Mouse (Mus musculus): ENCODE results near the gene Emb. TPM values are rescaled to one million over a fixed set of nuclear protein-coding genes. Genes with fewer than 3 reads are reported as not detected.
"Not testable (repeated sequence)": the region's sequence is repeated elsewhere in the genome, so short reads cannot be mapped to it uniquely, and the experiment has no call there.

Gene Emb
- 12.2 and 12.9 TPM in 2 replicates for polyA plus RNA-seq (2012; rRNA removed)

GRCm38 (mm10) chr13:117208236-117208635 is at the start of gene Emb:
Emb (plus strand) TSS chr13:117208536.
- no peak for DNase-seq (ENCODE audit: extremely low spot score in 1 of 2, low spot score in 1 of 2)

GRCm38 (mm10) chr13:117163906-117164305 is 44.4 kb upstream of the Emb start:
- DNase-seq (ENCODE audit: extremely low spot score in 1 of 2, low spot score in 1 of 2) = no peak

GRCm38 (mm10) chr13:117165071-117165470 is 43.3 kb upstream of the Emb start:
- peak in 1 of 2 experiments; percentile 3 for DNase-seq (ENCODE audit: extremely low spot score in 1 of 2, low spot score in 1 of 2)

GRCm38 (mm10) chr13:117180912-117181311 is 27.4 kb upstream of the Emb start:
- DNase-seq (ENCODE audit: extremely low spot score in 1 of 2, low spot score in 1 of 2) = not testable (repeated sequence)

- DNase-seq (ENCODE audit: extremely low spot score in 1 of 2, low spot score in 1 of 2) = no peak
These were observed 25.0 kb upstream of the Emb start for GRCm38 (mm10) chr13:117183288-117183687.

GRCm38 (mm10) chr13:117185329-117185728 is 23.0 kb upstream of the Emb start:
- DNase-seq (ENCODE audit: extremely low spot score in 1 of 2, low spot score in 1 of 2) = no peak

- DNase-seq (ENCODE audit: extremely low spot score in 1 of 2, low spot score in 1 of 2) = no peak
These were observed 16.2 kb upstream of the Emb start for GRCm38 (mm10) chr13:117192161-117192560.

GRCm38 (mm10) chr13:117193422-117193983 is 14.8 kb upstream of the Emb start:
- no peak for DNase-seq (ENCODE audit: extremely low spot score in 1 of 2, low spot score in 1 of 2)

GRCm38 (mm10) chr13:117195569-117196495 is 12.5 kb upstream of the Emb start:
- no peak for DNase-seq (ENCODE audit: extremely low spot score in 1 of 2, low spot score in 1 of 2)

GRCm38 (mm10) chr13:117197666-117198065 is 10.7 kb upstream of the Emb start:
- no peak for DNase-seq (ENCODE audit: extremely low spot score in 1 of 2, low spot score in 1 of 2)

- DNase-seq (ENCODE audit: extremely low spot score in 1 of 2, low spot score in 1 of 2) = peak in 1 of 2 experiments; percentile 85
These were observed 9.8 kb upstream of the Emb start for GRCm38 (mm10) chr13:117198402-117199083.

GRCm38 (mm10) chr13:117202755-117203471 is 5.4 kb upstream of the Emb start:
- peak in 1 of 2 experiments; percentile 54 for DNase-seq (ENCODE audit: extremely low spot score in 1 of 2, low spot score in 1 of 2)

GRCm38 (mm10) chr13:117204685-117205084 is 3.7 kb upstream of the Emb start:
- no peak for DNase-seq (ENCODE audit: extremely low spot score in 1 of 2, low spot score in 1 of 2)

GRCm38 (mm10) chr13:117206066-117206465 is 2.3 kb upstream of the Emb start:
- no peak for DNase-seq (ENCODE audit: extremely low spot score in 1 of 2, low spot score in 1 of 2)

- DNase-seq (ENCODE audit: extremely low spot score in 1 of 2, low spot score in 1 of 2) = no peak
These were observed 3.1 kb downstream of the Emb start for GRCm38 (mm10) chr13:117211386-117211875.

GRCm38 (mm10) chr13:117215481-117215880 is 7.1 kb downstream of the Emb start:
- DNase-seq (ENCODE audit: extremely low spot score in 1 of 2, low spot score in 1 of 2) = no peak

- DNase-seq (ENCODE audit: extremely low spot score in 1 of 2, low spot score in 1 of 2) = no peak
These were observed 7.8 kb downstream of the Emb start for GRCm38 (mm10) chr13:117216126-117216525.

GRCm38 (mm10) chr13:117216752-117217363 is 8.5 kb downstream of the Emb start:
- no peak for DNase-seq (ENCODE audit: extremely low spot score in 1 of 2, low spot score in 1 of 2)

- DNase-seq (ENCODE audit: extremely low spot score in 1 of 2, low spot score in 1 of 2) = no peak
These were observed 9.3 kb downstream of the Emb start for GRCm38 (mm10) chr13:117217621-117218020.

- no peak for DNase-seq (ENCODE audit: extremely low spot score in 1 of 2, low spot score in 1 of 2)
These were observed 9.8 kb downstream of the Emb start for GRCm38 (mm10) chr13:117218092-117218491.
